Mouse (Mus musculus) megakaryocyte, adult 5-6 weeks (primary cell): Measurements from ENCODE around the gene Sh3pxd2b. TPM values are rescaled to one million over a fixed set of nuclear protein-coding genes. Genes with fewer than 3 reads are reported as not detected.

Experiments
- ATAC-seq: 2 replicates; pipeline ENCODE4 v1.8.0; 2016; ENCODE audit warnings: mild to moderate bottlenecking, inconsistent platforms; ENCODE audit not compliant: poor library complexity, severe bottlenecking
- total RNA-seq, 2 experiments: library from RNA; stranded (forward) in 1 of 2; stranded (reverse) in 1 of 2; fragments of 153-499, 151-499 nt in 1 of 2; fragments of 221-1000, 200-1000 nt in 1 of 2; gene quantifications; 2 replicates each; pipeline versions ENCODE4 v1.2.3 to v1.2.4; 2015 to 2017

The Sh3pxd2b gene
- total RNA-seq, 2 experiments from 2014 or later = 2.4 to 7.0 TPM

GRCm38 (mm10) chr11:32373266-32374026 is 25.8 kb downstream of the Sh3pxd2b start:
- ATAC-seq = no peak

- no peak for ATAC-seq
Measured at GRCm38 (mm10) chr11:32374027-32374589, 26.5 kb downstream of the Sh3pxd2b start.

GRCm38 (mm10) chr11:32375104-32375535 is 27.5 kb downstream of the Sh3pxd2b start:
- no peak for ATAC-seq

GRCm38 (mm10) chr11:32376086-32376485 is 28.5 kb downstream of the Sh3pxd2b start:
- no peak for ATAC-seq

GRCm38 (mm10) chr11:32379910-32380309 is 32.3 kb downstream of the Sh3pxd2b start:
- ATAC-seq = no peak

- no peak for ATAC-seq
Measured at GRCm38 (mm10) chr11:32383341-32384134, 35.9 kb downstream of the Sh3pxd2b start.

GRCm38 (mm10) chr11:32384135-32384801 is 36.6 kb downstream of the Sh3pxd2b start:
- no peak for ATAC-seq

GRCm38 (mm10) chr11:32386043-32386442 is 38.4 kb downstream of the Sh3pxd2b start:
- ATAC-seq = no peak

GRCm38 (mm10) chr11:32388064-32388463 is 40.4 kb downstream of the Sh3pxd2b start:
- no peak for ATAC-seq

- no peak for ATAC-seq
Measured at GRCm38 (mm10) chr11:32393095-32393494, 45.5 kb downstream of the Sh3pxd2b start.

- ATAC-seq = no peak
Measured at GRCm38 (mm10) chr11:32395791-32396190, 48.2 kb downstream of the Sh3pxd2b start.

- ATAC-seq = no peak
Measured at GRCm38 (mm10) chr11:32398446-32398845, 50.8 kb downstream of the Sh3pxd2b start.

GRCm38 (mm10) chr11:32399261-32399660 is 51.6 kb downstream of the Sh3pxd2b start:
- no peak for ATAC-seq

GRCm38 (mm10) chr11:32402712-32403111 is 55.1 kb downstream of the Sh3pxd2b start:
- no peak for ATAC-seq

- no peak for ATAC-seq
Measured at GRCm38 (mm10) chr11:32404708-32405107, 57.1 kb downstream of the Sh3pxd2b start.

- ATAC-seq = no peak
Measured at GRCm38 (mm10) chr11:32407863-32408262, 60.2 kb downstream of the Sh3pxd2b start.

- no peak for ATAC-seq
Measured at GRCm38 (mm10) chr11:32409052-32409451, 61.4 kb downstream of the Sh3pxd2b start.

GRCm38 (mm10) chr11:32409823-32410562 is 62.4 kb downstream of the Sh3pxd2b start:
- no peak for ATAC-seq

- ATAC-seq = no peak
Measured at GRCm38 (mm10) chr11:32420001-32420400, 72.4 kb downstream of the Sh3pxd2b start.

- no peak for ATAC-seq
Measured at GRCm38 (mm10) chr11:32423311-32423710, 75.7 kb downstream of the Sh3pxd2b start.
